ENCODE assay signal across 13 mouse cellular contexts in genomic region chr5:120235571-120235970, GRCm38 (mm10).
DNase-seq lines count a peak whose midpoint lies in the region; ATAC-seq and TF ChIP-seq lines count a peak whose summit lies in the region.
"Had no signal": no experiment of that assay in that cellular context is flagged by ENCODE, and none has a peak within 500 bp of the region (broad histone marks: within the 10 kb centered on the region; RNA-seq: fewer than 3 reads in every experiment).

No protein-coding gene starts in this region.

- no peaks in the 10 kb centered on the region for H3K9me3 ChIP-seq in forebrain, embryonic 15.5 days
- no peaks in the 10 kb centered on the region for H3K9me3 ChIP-seq in forebrain, embryonic 11.5 days (ENCODE audit: control insufficient read depth, low read length)
- no peaks in the 10 kb centered on the region for H3K9me3 ChIP-seq in neural tube, embryonic 14.5 days (ENCODE audit: control insufficient read depth, low read length)
- H3K9me3 ChIP-seq: heart, embryonic 15.5 days; liver, embryonic 15.5 days; neural tube, embryonic 12.5 days had no signal

- no peak for TF ChIP-seq POLR2A in brain, embryonic 14.5 days (IDR thresholded peaks at IDR 0.05; ENCODE audit: borderline replicate concordance, extremely low read depth, insufficient read depth, insufficient read length, poor library complexity, severe bottlenecking)

- 23% methylated on average over 11 of the region's 11 CpGs for whole genome bisulfite sequencing in forebrain, embryonic 15.5 days
- 76% methylated on average over 11 of the region's 11 CpGs for WGBS in forebrain, embryonic 11.5 days
- WGBS in neural tube, embryonic 14.5 days: 44% methylated on average over 11 of the region's 11 CpGs

- H3K27me3 ChIP-seq in forebrain, embryonic 15.5 days: no peaks in the 10 kb centered on the region
- no peaks in the 10 kb centered on the region; the same call in 1 of the 2 replicates for H3K27me3 ChIP-seq in forebrain, embryonic 11.5 days (ENCODE audit: control insufficient read depth, insufficient read depth, low read length)
- no peaks in the 10 kb centered on the region for H3K27me3 ChIP-seq in neural tube, embryonic 14.5 days (ENCODE audit: control insufficient read depth, insufficient read depth, low read length)

- H3K27ac ChIP-seq in forebrain, embryonic 15.5 days (replicated peaks): peak overlapping the region; percentile 82
- no peak overlapping the region for H3K27ac ChIP-seq in forebrain, embryonic 11.5 days (ENCODE audit: low read depth, low read length)
- peak overlapping the region; percentile 67 for H3K27ac ChIP-seq in layer of hippocampus, adult 2 months
- H3K27ac ChIP-seq in neural tube, embryonic 14.5 days (ENCODE audit: low read depth, low read length): peak overlapping the region; percentile 16; the same call in 1 of the 2 replicates
- H3K27ac ChIP-seq: heart, embryonic 15.5 days; liver, embryonic 15.5 days; neural tube, embryonic 12.5 days had no signal

- H3K4me2 ChIP-seq in forebrain, embryonic 15.5 days (replicated peaks): no peak overlapping the region; the same call in 1 of the 2 replicates
- H3K4me2 ChIP-seq in forebrain, embryonic 11.5 days (ENCODE audit: low read depth, low read length, severe bottlenecking): no peak overlapping the region
- no peak overlapping the region for H3K4me2 ChIP-seq in neural tube, embryonic 14.5 days (ENCODE audit: low read depth, low read length)
- H3K4me2 ChIP-seq: heart, embryonic 15.5 days; liver, embryonic 15.5 days; neural tube, embryonic 12.5 days had no signal

- H3K4me3 ChIP-seq in forebrain, embryonic 15.5 days: no peak overlapping the region
- H3K4me3 ChIP-seq in forebrain, embryonic 11.5 days (ENCODE audit: low read depth, low read length): no peak overlapping the region
- H3K4me3 ChIP-seq in layer of hippocampus, adult 2 months: no peak overlapping the region
- H3K4me3 ChIP-seq in neural tube, embryonic 14.5 days (ENCODE audit: low read depth, low read length): no peak overlapping the region
- H3K4me3 ChIP-seq: heart, embryonic 15.5 days; liver, embryonic 15.5 days; neural tube, embryonic 12.5 days had no signal

- no peak for TF ChIP-seq CTCF in brain, embryonic 14.5 days (IDR thresholded peaks at IDR 0.05; ENCODE audit: borderline replicate concordance, extremely low read depth, insufficient read depth, insufficient read length)
- no peak for TF ChIP-seq CTCF in layer of hippocampus, adult 2 months (conservative IDR thresholded peaks at IDR 0.05)

- no peaks in the 10 kb centered on the region for H3K36me3 ChIP-seq in forebrain, embryonic 15.5 days
- H3K36me3 ChIP-seq in forebrain, embryonic 11.5 days (ENCODE audit: control insufficient read depth, insufficient read depth, low read length): no peaks in the 10 kb centered on the region
- no peaks in the 10 kb centered on the region for H3K36me3 ChIP-seq in neural tube, embryonic 14.5 days (ENCODE audit: control insufficient read depth, insufficient read depth, low read length)
- H3K36me3 ChIP-seq: heart, embryonic 15.5 days; liver, embryonic 15.5 days; neural tube, embryonic 12.5 days had no signal

- no peak for DNase-seq in forebrain, embryonic 11.5 days (ENCODE audit: low spot score)
- DNase-seq in brain, embryonic 14.5 days (ENCODE audit: low read depth): peak; percentile 94
- peak; percentile 48 to 56 for DNase-seq in layer of hippocampus, adult 2 months (ENCODE audit: low spot score in 2 of 2)
- DNase-seq in thymus, postnatal 10 days (ENCODE audit: low spot score in 2 of 2): no peak
- DNase-seq in spleen, adult 12 weeks (ENCODE audit: low spot score): no peak
- DNase-seq in thymus, adult 18-20 months: no peak
- DNase-seq: kidney, postnatal 4 days had no signal

- ATAC-seq in forebrain, embryonic 15.5 days (replicated peaks): peak; percentile 35
- ATAC-seq in forebrain, embryonic 11.5 days (replicated peaks; ENCODE audit: low FRiP score): no peak
- peak; percentile 39; the same call in 1 of the 2 replicates for ATAC-seq in neural tube, embryonic 14.5 days (ENCODE audit: low read depth)
- ATAC-seq: CD4-positive, CD25-positive, alpha-beta regulatory T cell, adult 4 months had no signal

- H3K9ac ChIP-seq in forebrain, embryonic 15.5 days (replicated peaks): no peak overlapping the region
- H3K9ac ChIP-seq in forebrain, embryonic 11.5 days (ENCODE audit: low read length): no peak overlapping the region
- no peak overlapping the region for H3K9ac ChIP-seq in neural tube, embryonic 14.5 days (replicated peaks; ENCODE audit: low read depth, low read length)
- H3K9ac ChIP-seq: heart, embryonic 15.5 days; liver, embryonic 15.5 days; neural tube, embryonic 12.5 days had no signal

- H3K4me1 ChIP-seq in forebrain, embryonic 15.5 days: peaks cover 36% of the 10 kb centered on the region
- H3K4me1 ChIP-seq in forebrain, embryonic 11.5 days (replicated peaks; ENCODE audit: control insufficient read depth, insufficient read depth, low read length): peaks cover 7% of the 10 kb centered on the region; the same call in 1 of the 2 replicates
- peaks cover 16% of the 10 kb centered on the region for H3K4me1 ChIP-seq in neural tube, embryonic 14.5 days (ENCODE audit: control insufficient read depth, insufficient read depth, low read length)
- H3K4me1 ChIP-seq: heart, embryonic 15.5 days; liver, embryonic 15.5 days had no signal

Comparison
In these comparisons a context has a peak if more than half of its experiments do, and no peak if none do; other contexts are left out.
1. DNase-seq: peak in brain, embryonic 14.5 days (single experiment) and layer of hippocampus, adult 2 months (2 of 2); none in forebrain, embryonic 11.5 days (single experiment), thymus, postnatal 10 days (0 of 2), spleen, adult 12 weeks (single experiment) and thymus, adult 18-20 months (0 of 2).